Mouse (Mus musculus): ENCODE data around the gene Plekha5.

Plekha5 gene

DNA sequence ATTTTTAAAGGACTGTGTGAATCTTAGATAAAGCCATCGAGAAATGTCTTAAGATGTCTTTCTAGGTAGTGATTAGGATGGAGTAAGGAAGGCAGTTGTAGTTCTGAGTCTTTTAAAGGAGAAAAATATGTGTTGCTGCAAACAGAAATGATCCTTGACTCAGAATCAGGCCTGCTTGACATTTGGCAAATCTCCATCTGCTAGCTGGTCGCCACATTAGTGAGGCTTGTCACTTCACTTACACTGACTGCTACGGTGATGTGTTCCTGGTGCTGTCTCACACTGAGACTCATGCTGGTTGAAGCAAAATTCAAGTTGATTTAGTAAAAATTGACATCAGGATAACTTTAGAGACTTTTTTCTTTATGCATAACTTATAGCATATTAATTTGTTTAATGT lies 32.0 kb downstream of the Plekha5 start:
- DNase-seq (ENCODE audit: low spot score in 2 of 2), result no peak

DNA sequence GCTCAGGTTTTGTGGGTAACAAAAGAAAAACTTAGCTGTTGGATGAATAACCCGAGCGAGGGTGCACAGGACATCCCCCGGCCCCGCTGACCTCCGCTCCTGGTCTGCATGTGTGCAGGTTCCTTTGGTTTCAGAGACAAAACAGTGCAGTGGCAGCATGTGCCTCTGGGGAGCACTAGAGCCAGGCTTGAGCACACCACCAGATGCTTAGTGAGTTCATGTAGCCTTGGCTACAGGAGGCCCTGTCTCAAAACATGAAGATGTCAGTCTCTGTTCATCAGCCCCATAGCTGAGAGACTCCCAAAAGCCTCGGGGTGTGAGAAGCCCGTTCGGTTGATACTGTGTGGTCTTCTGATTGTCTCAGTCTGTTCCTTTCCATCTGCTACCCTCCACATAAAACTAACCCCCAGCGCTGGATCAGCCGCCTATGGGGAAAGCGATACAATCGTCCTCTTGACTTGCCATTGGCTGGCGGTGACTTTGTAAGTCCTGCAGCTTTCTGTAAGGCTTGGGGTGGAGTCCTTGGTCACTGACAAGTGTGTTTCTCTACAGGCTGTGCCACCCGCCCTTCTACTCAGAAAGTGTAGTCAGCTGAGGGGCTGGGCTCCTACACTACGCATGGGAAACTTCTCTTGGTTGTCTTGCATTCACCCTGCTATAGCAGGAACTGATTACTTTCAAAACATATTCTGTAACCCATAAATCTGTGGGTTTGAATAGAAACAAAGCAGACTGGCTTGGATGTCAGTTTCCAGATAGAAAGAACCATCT lies 32.7 kb downstream of the Plekha5 start:
- no peak for DNase-seq (ENCODE audit: low spot score in 2 of 2)

DNA sequence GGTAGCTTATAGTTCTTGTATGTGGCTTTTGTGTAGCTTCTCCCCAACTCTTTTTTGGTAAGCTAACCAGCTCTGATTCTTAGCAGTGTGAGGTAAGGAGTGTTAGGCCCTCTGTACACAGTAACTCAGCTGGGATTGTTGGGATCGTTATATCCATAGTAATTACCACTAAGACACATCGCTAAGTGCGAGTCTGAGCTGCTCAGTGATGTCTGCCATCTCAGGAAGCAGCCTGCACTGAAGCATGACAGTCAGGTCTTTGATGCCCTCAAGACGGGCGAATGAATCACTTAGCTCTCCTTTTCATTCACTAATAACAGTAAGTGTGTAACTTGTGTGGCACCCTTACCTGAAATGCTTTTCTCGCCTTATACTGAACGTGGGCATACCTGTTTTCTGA lies 36.5 kb downstream of the Plekha5 start:
- no peak for DNase-seq (ENCODE audit: low spot score in 2 of 2)

DNA sequence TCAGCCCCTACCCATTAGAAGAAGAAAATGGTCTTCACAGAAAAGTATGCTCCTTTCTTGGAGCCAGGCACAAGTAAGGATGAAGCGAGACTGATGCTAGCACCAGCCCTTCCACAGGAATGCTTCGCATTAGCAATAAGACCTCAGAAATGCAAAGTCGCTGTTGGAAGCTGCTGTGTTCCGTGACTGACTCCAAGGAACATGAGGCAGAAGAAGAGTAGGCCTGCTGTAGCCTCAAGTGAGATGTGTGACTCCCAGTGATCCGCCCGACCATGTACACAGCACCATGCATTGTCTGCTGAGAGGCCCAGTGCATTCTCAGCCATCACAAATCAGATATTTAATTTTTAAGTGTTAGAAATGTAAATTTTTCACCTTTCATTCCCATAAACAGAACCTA lies 41.0 kb downstream of the Plekha5 start:
- no peak for DNase-seq (ENCODE audit: low spot score in 2 of 2)

DNA sequence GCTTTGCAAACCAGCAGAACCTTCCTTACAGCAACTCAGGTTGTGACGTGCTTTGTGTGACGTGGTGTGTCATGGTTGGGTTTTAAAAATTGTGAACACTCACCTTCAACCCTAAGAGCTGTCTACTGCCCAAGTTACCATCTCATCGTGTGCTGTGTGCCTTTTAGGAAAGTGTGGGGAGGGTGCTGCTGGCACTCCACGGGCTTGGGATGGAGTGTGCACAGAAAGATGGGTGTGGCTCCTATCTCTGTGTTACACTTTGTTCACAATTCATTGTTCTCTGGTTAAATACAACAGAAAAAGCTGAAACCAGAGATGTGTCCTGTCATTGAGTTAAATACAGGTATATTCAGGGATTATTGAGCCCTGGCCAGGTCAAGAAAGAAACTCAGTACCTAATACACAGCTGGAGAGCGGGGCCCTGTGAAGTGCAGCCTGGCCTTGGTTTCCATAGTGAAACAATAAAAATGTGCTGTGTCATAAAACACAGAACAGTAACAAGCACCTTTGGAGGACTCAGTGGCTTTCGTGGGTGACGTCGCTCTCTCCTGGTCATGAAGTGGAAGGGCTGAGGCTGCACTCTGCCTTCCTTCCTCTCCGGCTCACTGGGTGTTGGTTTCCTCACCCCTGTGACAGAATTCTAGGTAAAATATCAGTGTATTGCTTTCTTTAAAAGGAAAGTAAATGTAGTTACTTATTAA lies 42.2 kb downstream of the Plekha5 start:
- no peak for DNase-seq (ENCODE audit: low spot score in 2 of 2)

DNA sequence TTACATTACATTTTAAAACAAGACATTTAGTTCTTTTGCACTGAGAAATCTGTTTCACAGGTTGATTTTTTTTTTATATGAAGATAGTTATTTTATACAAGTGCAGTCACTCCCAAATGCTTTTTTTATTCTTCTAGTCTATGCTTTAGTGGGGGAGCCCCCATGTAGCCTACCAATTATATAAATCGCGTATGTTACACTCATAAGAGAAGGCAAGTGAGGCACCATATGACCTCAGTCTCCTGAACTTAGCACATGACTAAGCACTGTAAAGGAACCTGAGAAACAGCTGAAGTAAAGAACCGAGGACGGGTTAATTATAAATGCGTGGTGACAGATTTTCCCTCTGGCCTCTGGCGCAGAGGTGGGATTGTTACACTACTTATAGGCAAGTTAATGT lies 43.0 kb downstream of the Plekha5 start:
- no peak for DNase-seq (ENCODE audit: low spot score in 2 of 2)

DNA sequence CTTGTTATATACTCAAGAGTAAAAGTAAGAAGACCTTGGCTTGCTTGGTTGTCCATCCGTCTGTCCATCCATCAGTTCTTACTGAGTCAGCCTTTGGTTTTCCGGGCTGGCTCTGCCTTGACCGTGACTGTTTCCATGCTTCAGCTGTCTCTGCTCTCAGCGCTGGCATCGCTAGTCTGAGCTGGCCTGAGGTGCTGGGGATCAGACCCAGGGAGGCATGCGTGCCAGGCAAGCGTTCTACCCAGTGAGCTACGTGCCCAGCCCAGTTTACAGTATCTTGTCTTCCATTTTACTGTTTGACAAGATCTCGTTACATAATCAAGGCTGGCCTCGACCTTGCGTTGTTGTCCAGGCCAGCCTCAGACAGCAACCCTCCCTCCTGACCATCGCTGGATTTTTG lies 44.0 kb downstream of the Plekha5 start:
- no peak for DNase-seq (ENCODE audit: low spot score in 2 of 2)

DNA sequence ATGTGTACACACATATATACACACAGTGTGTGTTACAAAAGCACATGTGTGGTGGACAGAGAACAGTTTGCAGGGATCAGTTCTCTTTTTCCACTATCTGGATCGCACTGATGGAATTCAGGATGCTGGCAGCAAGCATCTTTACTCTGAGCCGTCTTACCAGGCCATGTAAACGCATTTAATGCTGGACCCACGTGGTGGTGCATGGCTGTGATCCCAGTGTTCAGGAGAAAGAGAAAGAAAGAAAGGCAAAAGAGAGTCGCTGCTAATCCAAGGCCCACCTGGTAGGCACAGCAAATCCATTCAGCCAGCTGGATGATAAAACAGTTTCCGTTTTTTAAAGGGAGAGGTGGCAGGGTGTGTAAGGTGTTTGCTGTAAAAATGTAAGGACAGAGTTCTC lies 45.9 kb downstream of the Plekha5 start:
- DNase-seq (ENCODE audit: low spot score in 2 of 2), result no peak

DNA sequence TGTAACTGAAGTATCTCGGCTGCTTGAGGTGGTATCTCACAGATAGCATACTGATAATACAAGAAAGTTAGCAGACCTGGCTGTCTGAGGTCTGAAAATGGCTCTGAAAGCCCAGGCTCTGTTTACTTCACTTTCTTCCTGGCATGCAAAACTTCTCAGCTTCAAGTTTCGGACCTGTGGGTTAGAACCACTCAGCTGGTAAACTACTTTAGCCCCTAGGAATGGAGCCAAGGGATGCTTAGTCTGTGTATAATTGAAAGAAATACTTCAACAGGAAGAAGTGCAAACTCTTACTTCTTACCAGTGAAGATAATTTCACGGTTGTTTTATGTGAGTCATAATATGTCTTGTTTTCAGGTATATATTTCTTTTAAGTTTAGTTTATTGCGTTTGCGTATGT lies 47.9 kb downstream of the Plekha5 start:
- DNase-seq (ENCODE audit: low spot score in 2 of 2), result no peak

DNA sequence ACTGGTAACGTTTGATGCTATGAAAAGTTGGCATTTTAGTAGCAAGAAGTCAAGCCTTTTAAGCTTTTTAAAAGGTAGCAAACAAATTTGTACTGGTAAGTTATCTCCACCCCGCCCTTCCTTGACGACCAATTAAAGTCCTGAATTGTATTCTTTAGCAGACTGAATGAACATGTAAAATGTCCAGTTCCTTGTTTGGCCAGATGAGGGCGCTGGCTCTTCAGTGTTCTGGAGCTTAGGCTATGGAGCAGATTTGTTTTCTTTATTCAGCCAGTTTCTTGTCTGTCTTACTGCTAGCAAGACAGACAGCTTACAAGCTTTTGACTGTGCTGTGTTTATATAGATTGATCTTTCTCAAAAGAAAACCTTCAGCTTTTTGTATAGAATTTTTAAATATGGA lies 48.5 kb downstream of the Plekha5 start:
- DNase-seq (ENCODE audit: low spot score in 2 of 2), result peak in 1 of 2 experiments; percentile 61

DNA sequence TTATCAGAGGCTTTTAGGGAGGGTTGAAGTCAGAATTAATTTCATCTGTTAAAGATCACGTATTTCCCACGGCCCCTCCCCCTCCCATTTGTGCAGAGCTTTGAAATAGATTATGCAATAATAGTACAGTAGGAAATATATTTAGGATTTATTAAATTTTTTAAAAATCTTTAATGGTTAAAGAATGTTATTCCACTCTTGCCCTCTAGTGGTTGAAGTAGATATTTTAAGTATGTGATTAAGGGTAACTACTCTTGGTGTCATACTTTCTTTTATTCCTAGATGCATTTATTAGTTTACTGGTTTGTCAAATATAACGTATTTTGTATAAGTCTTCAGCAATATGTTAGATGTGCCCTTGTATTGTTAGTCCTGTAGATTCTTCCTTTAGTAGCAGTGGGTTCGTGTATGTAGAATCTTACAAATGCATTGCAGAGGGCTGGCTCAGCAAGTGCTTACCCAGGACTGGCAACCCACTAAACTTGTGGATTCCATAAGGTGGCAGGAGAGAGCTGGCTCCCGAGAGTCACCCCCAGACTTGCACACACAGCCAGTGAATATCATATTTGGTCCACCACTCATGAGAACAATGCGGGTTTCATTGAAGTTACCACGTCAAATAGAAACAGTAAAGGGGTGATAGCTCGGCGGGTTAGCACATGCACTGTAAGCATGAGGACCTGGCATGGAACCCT lies 51.7 kb downstream of the Plekha5 start:
- DNase-seq (ENCODE audit: low spot score in 2 of 2), result no peak

DNA sequence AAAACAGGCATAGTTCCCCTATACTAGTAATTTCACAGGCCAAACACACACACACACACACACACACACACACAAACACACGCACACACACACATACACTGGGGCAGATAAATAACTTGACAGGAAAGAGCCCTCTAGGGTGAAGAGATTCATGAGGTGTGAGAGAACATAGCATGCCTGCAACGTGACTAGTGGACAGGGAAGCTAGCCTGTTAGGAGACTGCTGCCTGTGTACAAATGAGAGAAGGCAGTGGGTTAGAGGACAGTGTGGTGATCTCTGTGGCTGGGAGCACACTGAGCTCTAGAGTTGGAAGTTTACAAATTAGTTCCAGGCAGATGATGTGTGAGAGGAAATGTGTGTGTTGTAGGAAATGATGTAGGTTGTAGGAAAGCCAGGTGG lies 53.1 kb downstream of the Plekha5 start:
- DNase-seq (ENCODE audit: low spot score in 2 of 2), result no peak

DNA sequence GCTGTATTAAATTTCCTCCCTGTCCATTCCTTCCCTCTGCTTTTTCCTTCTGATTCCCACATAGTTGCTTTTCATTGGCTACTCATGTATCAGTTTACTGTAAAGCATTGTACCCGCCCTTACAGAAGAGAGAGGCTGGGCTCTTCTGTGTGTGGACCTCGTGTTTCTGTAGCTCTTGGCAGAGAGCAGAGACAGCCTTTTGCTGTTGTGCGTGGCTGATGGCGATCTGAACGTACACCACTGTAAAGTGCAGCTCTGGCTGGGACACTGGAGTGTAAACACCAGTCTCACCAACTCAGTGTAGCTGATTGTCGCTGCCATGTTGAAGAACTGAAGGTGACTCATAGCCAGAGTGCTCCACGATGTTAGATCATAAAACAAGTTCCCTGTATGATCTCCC lies 54.2 kb downstream of the Plekha5 start:
- DNase-seq (ENCODE audit: low spot score in 2 of 2), result no peak

DNA sequence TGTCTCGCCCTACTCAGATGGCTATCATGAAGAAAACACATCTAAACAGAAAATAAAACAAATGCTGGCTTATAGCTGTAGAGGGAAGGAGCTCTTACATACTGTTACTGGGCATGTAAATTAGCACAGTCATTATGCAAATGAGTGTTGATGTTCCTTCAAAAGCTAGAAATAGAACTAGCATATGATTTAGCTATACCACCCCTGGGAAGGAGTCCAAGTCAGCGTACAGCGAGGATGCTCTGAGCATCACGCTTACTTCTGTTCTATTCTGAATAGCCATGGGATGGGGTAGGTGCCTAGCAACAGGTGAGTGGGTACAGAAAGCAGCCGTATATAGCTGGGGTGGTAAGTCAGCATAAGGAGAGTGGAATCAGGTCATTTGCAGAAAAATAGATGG lies 55.1 kb downstream of the Plekha5 start:
- no peak for DNase-seq (ENCODE audit: low spot score in 2 of 2)

DNA sequence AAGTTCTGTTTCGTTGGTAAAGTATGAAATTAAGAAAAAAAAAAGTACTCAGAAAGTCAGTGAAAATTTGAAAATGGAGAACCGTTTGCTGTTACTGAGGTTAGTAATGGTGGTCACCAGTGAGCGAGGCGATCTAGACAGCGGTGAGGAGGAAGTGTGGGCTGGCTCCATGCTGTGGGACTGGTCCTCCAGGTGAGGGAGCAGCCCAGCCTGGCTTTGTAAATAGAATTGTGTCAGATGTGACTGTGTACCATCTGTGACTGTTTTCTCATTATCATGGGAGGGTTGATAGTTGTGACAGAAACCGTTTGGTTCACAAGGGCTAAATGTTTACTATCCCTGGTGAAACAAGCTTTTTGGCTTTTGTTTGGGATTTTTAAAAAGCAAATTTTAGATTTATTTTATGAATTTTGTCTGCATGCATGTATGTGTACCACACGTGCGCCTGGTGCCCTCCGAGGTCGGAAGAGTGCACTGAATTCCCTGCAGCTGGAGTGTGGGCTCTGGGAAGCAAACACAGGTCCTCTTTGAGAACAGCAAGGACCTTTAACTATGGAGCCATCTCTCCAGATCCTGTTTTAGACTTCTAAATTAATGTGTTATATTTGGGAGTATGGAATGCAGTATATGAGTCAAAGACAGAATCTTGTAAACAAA lies 56.7 kb downstream of the Plekha5 start:
- DNase-seq (ENCODE audit: low spot score in 2 of 2), result no peak

DNA sequence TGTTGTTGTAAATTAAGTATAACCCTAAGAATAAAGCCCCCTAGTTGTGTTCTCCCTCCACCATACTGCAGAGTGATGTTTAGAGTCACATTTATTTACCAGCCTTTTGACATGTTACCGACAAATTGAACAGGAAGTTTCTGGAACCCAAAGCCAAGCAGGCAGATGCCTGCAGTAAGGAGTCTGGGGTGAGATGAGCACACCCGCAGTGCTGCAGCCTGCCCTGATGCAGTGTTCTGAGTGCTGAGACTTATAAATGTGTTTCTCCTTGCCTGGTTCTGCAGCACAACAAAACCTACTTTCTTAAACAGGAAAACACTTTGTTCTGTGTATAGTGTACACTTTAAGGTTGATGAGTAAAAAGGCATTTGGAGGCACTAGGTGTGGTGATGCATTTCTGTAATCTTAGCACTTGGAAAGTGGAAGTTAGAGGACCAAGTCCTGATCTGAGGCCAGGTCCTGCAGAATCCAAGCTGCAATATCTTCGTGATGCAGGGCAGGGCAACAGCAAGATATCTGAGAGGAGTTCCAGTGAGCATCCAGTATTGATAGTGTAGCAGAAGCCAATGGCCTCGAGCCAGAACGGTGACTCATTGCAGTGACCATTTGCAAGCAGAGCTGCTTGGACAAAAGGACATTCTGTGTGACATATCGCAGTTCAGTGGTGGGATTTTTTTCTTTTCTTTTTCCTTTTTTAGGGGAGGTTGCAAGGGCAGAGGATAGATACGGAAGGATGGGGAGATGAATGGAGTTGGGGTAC lies 58.0 kb downstream of the Plekha5 start:
- no peak for DNase-seq (ENCODE audit: low spot score in 2 of 2)

DNA sequence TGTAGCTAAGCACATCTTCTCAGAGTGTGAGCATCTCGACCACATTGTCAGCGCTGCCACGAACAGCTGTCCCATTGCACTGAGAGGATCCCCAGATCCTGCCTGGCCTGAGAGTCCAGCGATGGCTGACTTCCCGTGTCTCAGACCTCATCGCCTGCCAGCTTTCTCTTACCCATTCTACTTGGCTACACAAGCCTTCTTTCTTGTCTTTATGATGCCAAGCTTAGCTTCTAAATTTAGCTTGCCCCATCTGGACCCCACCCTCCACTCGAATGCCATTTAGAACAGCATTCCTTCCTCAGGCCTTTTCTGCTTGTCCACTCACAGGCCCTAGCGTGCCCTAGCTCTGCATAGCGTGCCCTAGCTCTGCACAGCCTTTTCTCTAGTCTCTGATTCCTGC lies 60.3 kb downstream of the Plekha5 start:
- DNase-seq (ENCODE audit: low spot score in 2 of 2), result no peak

DNA sequence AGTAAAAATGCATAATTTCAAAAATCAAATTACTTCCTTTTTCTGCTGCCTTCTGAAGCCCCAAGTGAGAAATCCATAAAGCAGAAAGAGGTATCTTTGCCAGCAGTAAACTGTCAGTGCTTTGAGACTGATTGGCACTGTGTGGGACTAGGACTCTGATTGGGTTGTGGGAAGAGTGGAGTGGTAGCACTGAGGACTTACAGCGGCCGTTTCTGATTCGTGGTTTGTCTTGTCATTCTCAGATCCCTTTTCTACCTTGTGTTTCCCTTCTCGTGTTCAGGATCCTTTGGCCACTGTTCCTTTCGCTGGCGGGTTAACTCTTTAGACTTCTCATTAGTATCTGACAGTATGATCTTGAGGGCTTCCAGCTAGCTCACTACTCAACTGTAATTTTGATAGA lies 61.8 kb downstream of the Plekha5 start:
- DNase-seq (ENCODE audit: low spot score in 2 of 2), result no peak

DNA sequence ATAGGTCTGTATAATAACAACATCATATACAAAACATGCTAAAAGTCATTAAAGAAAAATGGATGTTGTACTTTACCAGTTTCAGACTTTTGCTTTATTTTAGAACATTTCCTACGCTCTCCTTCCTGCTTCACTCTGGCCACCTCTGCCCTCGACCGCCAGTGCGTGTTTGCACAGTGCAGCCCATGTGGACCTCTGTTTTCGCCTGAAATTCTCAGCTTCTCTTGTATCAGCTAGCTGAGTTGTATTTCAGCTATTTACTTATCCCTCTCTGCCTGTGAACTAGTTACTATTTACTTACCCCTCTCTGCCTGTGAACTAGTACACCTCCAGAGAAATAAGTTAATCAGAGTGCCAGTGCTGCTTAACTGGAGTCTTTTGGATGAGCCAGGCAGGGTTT lies 62.8 kb downstream of the Plekha5 start:
- DNase-seq (ENCODE audit: low spot score in 2 of 2), result no peak

DNA sequence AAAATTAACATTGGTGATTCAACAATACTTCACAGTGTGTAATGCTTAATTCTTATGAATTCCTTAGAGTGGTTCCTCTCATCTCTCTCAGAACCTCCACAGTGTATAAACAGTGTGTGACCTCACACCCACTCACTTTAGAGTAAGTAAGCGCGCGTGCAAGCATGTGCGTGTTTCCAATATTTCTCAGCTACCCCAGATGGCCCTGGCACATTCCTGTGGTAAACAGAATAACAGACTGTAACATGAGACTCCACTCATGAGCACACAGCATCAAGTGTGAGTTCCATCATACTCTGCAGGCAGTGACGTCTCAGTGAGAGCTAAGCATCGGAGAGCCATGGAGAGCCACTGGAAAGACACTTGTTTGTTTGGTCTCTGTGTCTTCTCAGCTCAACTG lies 63.6 kb downstream of the Plekha5 start:
- no peak for DNase-seq (ENCODE audit: low spot score in 2 of 2)

DNA sequence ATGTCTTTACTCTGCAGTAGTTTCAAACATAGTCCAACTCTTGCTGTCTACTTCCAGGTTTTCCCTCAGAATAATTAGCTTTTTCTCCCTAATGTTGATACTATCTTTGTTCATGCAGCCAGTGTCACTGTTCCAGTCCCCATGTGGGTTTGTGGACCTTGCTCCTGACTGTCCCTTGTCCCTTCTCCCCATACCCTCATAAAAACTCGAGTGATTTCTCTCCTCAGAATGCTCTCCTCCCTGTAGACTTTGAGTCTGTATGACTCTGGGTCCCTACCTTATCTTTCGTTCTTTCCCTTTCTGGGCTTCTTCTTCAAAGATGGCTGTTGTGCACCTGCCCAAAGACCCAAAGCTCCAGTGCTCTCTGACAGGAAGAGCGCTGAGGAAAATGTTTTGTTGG lies 64.8 kb downstream of the Plekha5 start:
- no peak for DNase-seq (ENCODE audit: low spot score in 2 of 2)

DNA sequence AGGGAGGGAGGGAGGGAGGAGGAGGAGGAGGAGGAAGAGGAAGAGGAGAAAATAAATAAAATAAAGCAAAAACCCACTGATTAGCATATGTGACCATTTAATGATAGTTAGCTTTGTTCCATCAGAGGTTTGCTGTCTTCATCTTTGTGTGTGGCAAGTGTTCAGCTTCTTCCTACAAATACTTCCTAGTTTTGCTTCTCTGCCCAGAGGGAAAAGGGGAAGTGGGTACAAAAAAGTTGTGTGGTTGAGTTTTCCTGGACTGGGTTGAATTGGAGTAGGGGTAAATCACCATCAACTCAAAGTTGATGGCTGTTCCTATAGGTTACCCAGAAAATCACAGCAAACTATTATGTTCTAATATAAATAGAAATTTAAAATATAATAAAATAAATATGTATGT lies 65.7 kb downstream of the Plekha5 start:
- no peak for DNase-seq (ENCODE audit: low spot score in 2 of 2)

Data from spleen, postnatal 10 days (tissue).